Mouse (Mus musculus): Measurements from ENCODE around the gene Mon1a. TPM values are rescaled to one million over a fixed set of nuclear protein-coding genes. Genes with fewer than 3 reads are reported as not detected.
A peak's percentile ranks its signal among the peaks of the same experiment; 100 is the strongest.

The Mon1a gene
- 12.1 and 16.4 TPM in 2 replicates for total RNA-seq (2014; rRNA removed; ENCODE audit: low replicate concordance)
- polyA plus RNA-seq (2015; fragmentation: Nextera tagmentation; extraction: Ambion mirVana) = 9.9 TPM in 2 replicates

DNA sequence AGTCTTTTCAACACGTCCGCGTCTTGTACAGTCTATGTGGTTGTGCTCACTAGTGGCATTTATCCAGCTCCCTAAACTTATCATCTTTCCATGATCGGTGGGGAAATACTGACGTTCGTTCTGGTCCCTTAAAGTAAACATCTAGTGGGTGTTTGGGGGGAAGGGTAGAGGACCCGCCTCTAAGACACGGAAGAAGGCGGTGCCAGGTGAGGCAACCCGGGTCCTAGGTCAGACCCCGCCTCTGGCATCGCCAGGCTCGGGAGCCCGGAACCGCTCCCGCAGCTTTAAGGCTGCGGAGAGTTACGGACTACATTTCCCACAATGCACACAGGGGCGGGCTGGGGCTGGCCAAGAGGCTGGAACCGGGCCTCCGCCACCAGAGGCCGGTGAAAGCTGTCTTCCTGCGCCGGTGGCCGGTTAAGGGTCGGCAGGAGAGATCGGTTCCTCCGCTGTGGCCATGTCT is at the start of gene Mon1a:
Mon1a (plus strand) TSS at position 348 of the 463 bp plus-strand sequence.
- H3K4me3 ChIP-seq (ENCODE audit: low read depth, low read length) = peak within 1 kb of the TSS; percentile 60
- DNase-seq (ENCODE audit: low spot score) (peak; percentile 79), ATAC-seq (ENCODE audit: insufficient read depth, low read depth) (peak; percentile 98)
- no peaks in the 10 kb centered on the region for H3K4me1 ChIP-seq (ENCODE audit: control insufficient read depth, insufficient read depth)
- peak within 1 kb of the TSS; percentile 46 for H3K27ac ChIP-seq (ENCODE audit: low read depth)
- H3K9me3 ChIP-seq (replicated peaks; ENCODE audit: control insufficient read depth, low read length) = no peaks in the 10 kb centered on the region
- under 1% methylated on average over 28 of the region's 28 CpGs for WGBS
- H3K27me3 ChIP-seq (ENCODE audit: control insufficient read depth, insufficient read depth, low read length) = 0 out of 2 replicates have a peak, but pooled peaks cover 7% of the 10 kb centered on the region
- TF ChIP-seq CTCF (IDR thresholded peaks at IDR 0.05; ENCODE audit: low read depth) (peak; percentile 20; the same call in 1 of the 2 replicates), EP300 (IDR thresholded peaks at IDR 0.05; ENCODE audit: low read depth) (no peak)
- H3K9ac ChIP-seq (replicated peaks; ENCODE audit: low read depth, low read length) = peak within 1 kb of the TSS; percentile 57
- H3K4me2 ChIP-seq (ENCODE audit: low read depth, low read length) = peak within 1 kb of the TSS; percentile 72
- H3K36me3 ChIP-seq (replicated peaks; ENCODE audit: control insufficient read depth, insufficient read depth, low read length) = 0 out of 2 replicates have a peak, but pooled peaks cover 2% of the 10 kb centered on the region

DNA sequence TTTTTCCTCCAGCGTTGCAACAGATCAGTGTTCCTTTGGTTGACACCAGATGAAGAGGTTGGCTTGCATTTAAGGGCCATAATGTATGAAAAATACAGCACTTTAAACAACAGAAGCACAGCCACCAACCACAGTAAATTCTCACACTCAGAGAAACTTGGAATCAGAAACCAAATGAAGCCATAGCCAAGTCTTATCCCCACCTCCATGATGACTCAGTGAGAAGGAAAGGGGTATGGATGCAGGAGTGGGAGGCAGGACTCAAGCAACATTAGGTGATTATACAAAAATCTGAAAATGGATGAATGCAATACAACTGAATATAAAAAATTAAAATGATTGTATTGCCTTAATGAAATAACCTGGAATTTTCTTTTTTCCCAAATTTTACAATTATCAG is 49.1 kb upstream of the Mon1a start:
- ATAC-seq (ENCODE audit: insufficient read depth, low read depth) (no peak), DNase-seq (ENCODE audit: low spot score) (no peak)
- Histone ChIP-seq H3K9me3 (replicated peaks; ENCODE audit: control insufficient read depth, low read length) (no peaks in the 10 kb centered on the region), H3K4me1 (ENCODE audit: control insufficient read depth, insufficient read depth) (no peaks in the 10 kb centered on the region), H3K27ac (ENCODE audit: low read depth) (no peak overlapping the region), H3K36me3 (replicated peaks; ENCODE audit: control insufficient read depth, insufficient read depth, low read length) (peaks cover 29% of the 10 kb centered on the region), H3K9ac (replicated peaks; ENCODE audit: low read depth, low read length) (no peak overlapping the region), H3K4me2 (ENCODE audit: low read depth, low read length) (no peak overlapping the region), H3K4me3 (ENCODE audit: low read depth, low read length) (no peak overlapping the region), H3K27me3 (ENCODE audit: control insufficient read depth, insufficient read depth, low read length) (no peaks in the 10 kb centered on the region)
- 98% methylated on average over 1 of the region's 1 CpGs for WGBS
- no peak for TF ChIP-seq EP300 (IDR thresholded peaks at IDR 0.05; ENCODE audit: low read depth)

DNA sequence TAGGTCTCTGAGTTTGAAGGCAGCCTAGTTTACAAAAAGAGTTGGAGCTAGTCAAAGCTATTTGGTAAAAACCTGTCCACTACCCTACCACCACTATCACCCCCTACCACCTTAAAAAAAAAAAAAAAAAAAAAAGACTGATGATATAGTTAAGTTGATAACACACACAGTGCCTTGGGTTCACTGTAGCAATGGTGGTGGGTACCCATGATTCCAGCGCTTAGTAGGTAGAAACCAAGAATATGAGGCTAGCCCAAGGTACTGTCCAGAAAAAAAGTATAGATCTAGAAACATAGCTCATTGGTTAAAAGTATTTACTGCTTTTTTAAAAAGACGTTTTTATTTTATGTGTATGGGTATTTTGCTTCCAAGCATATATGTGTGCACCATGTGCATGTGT is 45.2 kb upstream of the Mon1a start:
- no peak overlapping the region for H3K4me3 ChIP-seq (ENCODE audit: low read depth, low read length)
- no peak for DNase-seq (ENCODE audit: low spot score)
- no peaks in the 10 kb centered on the region for H3K4me1 ChIP-seq (ENCODE audit: control insufficient read depth, insufficient read depth)
- no peak for TF ChIP-seq CTCF (IDR thresholded peaks at IDR 0.05; ENCODE audit: low read depth)
- no peak overlapping the region for H3K27ac ChIP-seq (ENCODE audit: low read depth)
- no peak overlapping the region for H3K4me2 ChIP-seq (ENCODE audit: low read depth, low read length)
- ATAC-seq (ENCODE audit: insufficient read depth, low read depth) = no peak
- H3K9me3 ChIP-seq (replicated peaks; ENCODE audit: control insufficient read depth, low read length) = no peaks in the 10 kb centered on the region
- WGBS = 92% methylated on average over 2 of the region's 2 CpGs
- no peaks in the 10 kb centered on the region for H3K27me3 ChIP-seq (ENCODE audit: control insufficient read depth, insufficient read depth, low read length)
- no peak overlapping the region for H3K9ac ChIP-seq (replicated peaks; ENCODE audit: low read depth, low read length)
- H3K36me3 ChIP-seq (replicated peaks; ENCODE audit: control insufficient read depth, insufficient read depth, low read length) = peaks cover 39% of the 10 kb centered on the region

DNA sequence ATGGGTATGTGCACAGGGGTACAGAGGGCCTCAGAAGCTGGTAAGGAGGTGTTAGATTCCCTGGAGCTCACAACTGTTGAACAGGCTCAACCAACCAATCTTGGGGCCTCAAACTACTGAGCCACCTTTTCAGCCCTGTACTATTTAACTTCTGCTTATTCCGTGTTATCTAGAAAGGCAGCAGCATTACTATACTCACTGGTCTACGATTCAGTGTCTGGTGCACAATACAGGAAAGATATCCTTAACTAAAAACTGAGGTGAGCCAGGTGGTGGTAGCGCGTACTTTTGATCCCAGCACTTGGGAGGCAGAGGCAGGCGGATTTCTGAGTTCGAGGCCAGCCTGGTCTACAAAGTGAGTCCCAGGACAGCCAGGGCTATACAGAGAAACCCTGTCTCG is 39.0 kb upstream of the Mon1a start:
- ATAC-seq (ENCODE audit: insufficient read depth, low read depth) (no peak), DNase-seq (ENCODE audit: low spot score) (no peak)
- Histone ChIP-seq H3K9me3 (replicated peaks; ENCODE audit: control insufficient read depth, low read length) (no peaks in the 10 kb centered on the region), H3K9ac (replicated peaks; ENCODE audit: low read depth, low read length) (no peak overlapping the region), H3K27ac (ENCODE audit: low read depth) (no peak overlapping the region), H3K36me3 (replicated peaks; ENCODE audit: control insufficient read depth, insufficient read depth, low read length) (peaks cover 55% of the 10 kb centered on the region), H3K27me3 (ENCODE audit: control insufficient read depth, insufficient read depth, low read length) (no peaks in the 10 kb centered on the region), H3K4me3 (ENCODE audit: low read depth, low read length) (no peak overlapping the region), H3K4me2 (ENCODE audit: low read depth, low read length) (no peak overlapping the region), H3K4me1 (ENCODE audit: control insufficient read depth, insufficient read depth) (no peaks in the 10 kb centered on the region)
- TF ChIP-seq CTCF (IDR thresholded peaks at IDR 0.05; ENCODE audit: low read depth) (no peak), EP300 (IDR thresholded peaks at IDR 0.05; ENCODE audit: low read depth) (no peak)
- 97% methylated on average over 7 of the region's 7 CpGs for WGBS

DNA sequence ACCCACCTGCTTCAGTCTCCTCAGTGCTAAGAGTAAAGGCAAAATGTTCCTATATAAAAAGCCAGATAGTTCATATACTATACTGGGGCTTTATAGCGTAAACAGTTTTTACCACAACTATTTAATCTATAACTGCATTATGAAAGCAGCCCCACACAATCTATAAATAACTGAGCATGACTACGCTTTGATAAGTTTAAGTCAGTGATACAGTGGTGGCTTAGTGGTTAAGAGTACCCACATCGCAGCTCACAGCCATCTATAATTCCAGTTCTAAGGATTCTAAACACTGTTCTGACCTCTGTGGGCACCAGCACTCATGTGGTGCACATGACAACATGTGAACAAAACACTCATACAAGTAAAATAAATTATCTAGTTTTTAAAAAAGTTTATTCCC is 29.6 kb upstream of the Mon1a start:
- DNase-seq (ENCODE audit: low spot score) (no peak), ATAC-seq (ENCODE audit: insufficient read depth, low read depth) (no peak)
- H3K4me1 ChIP-seq (ENCODE audit: control insufficient read depth, insufficient read depth) = no peaks in the 10 kb centered on the region
- WGBS = 46% methylated on average over 3 of the region's 3 CpGs
- no peak overlapping the region for H3K4me3 ChIP-seq (ENCODE audit: low read depth, low read length)
- no peak overlapping the region for H3K27ac ChIP-seq (ENCODE audit: low read depth)
- peaks cover 12% of the 10 kb centered on the region; the same call in 1 of the 2 replicates for H3K36me3 ChIP-seq (replicated peaks; ENCODE audit: control insufficient read depth, insufficient read depth, low read length)
- TF ChIP-seq EP300 (IDR thresholded peaks at IDR 0.05; ENCODE audit: low read depth) (no peak), CTCF (IDR thresholded peaks at IDR 0.05; ENCODE audit: low read depth) (no peak)
- no peaks in the 10 kb centered on the region for H3K27me3 ChIP-seq (ENCODE audit: control insufficient read depth, insufficient read depth, low read length)
- no peaks in the 10 kb centered on the region for H3K9me3 ChIP-seq (replicated peaks; ENCODE audit: control insufficient read depth, low read length)
- no peak overlapping the region for H3K9ac ChIP-seq (replicated peaks; ENCODE audit: low read depth, low read length)
- H3K4me2 ChIP-seq (ENCODE audit: low read depth, low read length) = no peak overlapping the region

DNA sequence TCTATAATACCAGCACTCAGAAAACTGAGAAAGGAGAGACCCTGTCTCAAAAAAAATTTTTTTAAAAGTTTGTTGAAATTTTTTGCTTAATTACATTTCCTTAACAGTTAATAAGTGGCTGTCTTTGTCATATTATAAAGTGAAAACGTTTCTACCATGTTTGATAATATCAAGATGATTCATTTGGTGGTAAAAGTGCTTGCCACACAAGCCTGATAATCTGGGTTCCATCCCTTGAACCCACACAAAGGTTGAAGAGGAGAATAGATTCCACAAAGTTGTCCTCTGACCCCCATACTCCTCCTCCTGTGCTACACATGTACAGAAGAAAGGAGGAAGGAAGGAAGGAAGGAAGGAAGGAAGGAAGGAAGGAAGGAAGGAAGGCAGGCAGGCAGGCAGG is 23.5 kb upstream of the Mon1a start:
- no peak overlapping the region for H3K27ac ChIP-seq (ENCODE audit: low read depth)
- no peak overlapping the region for H3K4me3 ChIP-seq (ENCODE audit: low read depth, low read length)
- ATAC-seq (ENCODE audit: insufficient read depth, low read depth) (no peak), DNase-seq (ENCODE audit: low spot score) (no peak)
- no peaks in the 10 kb centered on the region for H3K9me3 ChIP-seq (replicated peaks; ENCODE audit: control insufficient read depth, low read length)
- H3K4me2 ChIP-seq (ENCODE audit: low read depth, low read length) = no peak overlapping the region
- no peaks in the 10 kb centered on the region for H3K4me1 ChIP-seq (ENCODE audit: control insufficient read depth, insufficient read depth)
- 61% methylated on average over 1 of the region's 1 CpGs for WGBS
- no peak overlapping the region for H3K9ac ChIP-seq (replicated peaks; ENCODE audit: low read depth, low read length)
- TF ChIP-seq EP300 (IDR thresholded peaks at IDR 0.05; ENCODE audit: low read depth) = no peak
- TF ChIP-seq CTCF (IDR thresholded peaks at IDR 0.05; ENCODE audit: low read depth) = no peak
- H3K36me3 ChIP-seq (replicated peaks; ENCODE audit: control insufficient read depth, insufficient read depth, low read length) = peaks cover 3% of the 10 kb centered on the region; the same call in 1 of the 2 replicates
- H3K27me3 ChIP-seq (ENCODE audit: control insufficient read depth, insufficient read depth, low read length) = no peaks in the 10 kb centered on the region

All from heart, postnatal 0 days (tissue).